Mouse (Mus musculus) hindbrain, postnatal 0 days (tissue): ENCODE measurements around the gene Usp10. TPM values are rescaled to one million over a fixed set of nuclear protein-coding genes. Genes with fewer than 3 reads are reported as not detected.
A peak's percentile ranks its signal among the peaks of the same experiment; 100 is the strongest.

Experiments
- ATAC-seq: fragments of 200-750 bp; cut with Nextera tagmentation; 2 replicates; pipeline ENCODE4 v1.8.0; 2017; ENCODE audit warnings: mild to moderate bottlenecking, moderate TSS enrichment, moderate library complexity
- DNase-seq: peaks from one replicate; pipeline ENCODE4 v3.0.0-alpha.2; 2015; ENCODE audit warnings: low spot score
- H3K27ac ChIP-seq: fragments of 300-500 bp; sonication (generic); 2 replicates; pipeline ENCODE4 v1.5.1; 2014; ENCODE audit warnings: mild to moderate bottlenecking
- H3K27me3 ChIP-seq: fragments of 300-500 bp; sonication (generic); 2 replicates; pipeline ENCODE4 v1.6.1; 2014; ENCODE audit warnings: low read length, mixed read lengths; ENCODE audit not compliant: insufficient read depth
- H3K36me3 ChIP-seq: fragments of 300-500 bp; sonication (generic); 2 replicates; pipeline ENCODE4 v1.6.1; 2014; ENCODE audit warnings: low read length, mixed read lengths; ENCODE audit not compliant: insufficient read depth
- H3K4me1 ChIP-seq: fragments of 300-500 bp; sonication (generic); 2 replicates; pipeline ENCODE4 v1.6.1; 2014; ENCODE audit warnings: antibody characterized with exemption, low read length, mixed read lengths; ENCODE audit not compliant: insufficient read depth
- H3K4me2 ChIP-seq: fragments of 300-500 bp; sonication (generic); 2 replicates; pipeline ENCODE4 v1.6.1; 2014; ENCODE audit warnings: low read depth, mild to moderate bottlenecking, low read length, moderate library complexity, mixed read lengths
- H3K4me3 ChIP-seq: fragments of 300-500 bp; sonication (generic); 2 replicates; pipeline ENCODE4 v1.5.1; 2014; ENCODE audit warnings: low read length
- H3K9ac ChIP-seq: fragments of 300-500 bp; sonication (generic); replicated peaks from 2 replicates; pipeline ENCODE4 v1.6.1; 2014; ENCODE audit warnings: mild to moderate bottlenecking, low read length, moderate library complexity, mixed read lengths
- H3K9me3 ChIP-seq: fragments of 300-500 bp; sonication (generic); 2 replicates; pipeline ENCODE4 v1.6.1; 2016; ENCODE audit warnings: low read length, mixed read lengths
- CTCF ChIP-seq: IDR thresholded peaks from 2 replicates; pipeline ENCODE4 v1.5.1; 2016; ENCODE audit warnings: antibody characterized with exemption, control low read depth, low read depth
- WGBS: fragments of 180-500 bp; shearing (Covaris S2); extraction: QIAGEN DNeasy Blood & Tissue Kit; methylation state at CpG from one replicate; pipeline ENCODE4 v1.1.7; 2014; 5-methylcytosine and 5-hydroxymethylcytosine counted together
- polyA plus RNA-seq: library from polyadenylated mRNA; unstranded; fragments of >200 nt; fragmentation: Nextera tagmentation; extraction: Ambion mirVana; gene quantifications from 2 replicates; pipeline ENCODE4 v1.2.1, GENCODE M21; 2015
- total RNA-seq: library from RNA; depleted of rRNA; stranded (reverse); fragments of >200 nt; gene quantifications from 2 replicates; pipeline ENCODE4 v1.2.3, GENCODE M21; 2014

Usp10 gene
- total and polyA plus RNA-seq, 2 experiments from 2014 or later, result 91.1 to 94.2 TPM

DNA sequence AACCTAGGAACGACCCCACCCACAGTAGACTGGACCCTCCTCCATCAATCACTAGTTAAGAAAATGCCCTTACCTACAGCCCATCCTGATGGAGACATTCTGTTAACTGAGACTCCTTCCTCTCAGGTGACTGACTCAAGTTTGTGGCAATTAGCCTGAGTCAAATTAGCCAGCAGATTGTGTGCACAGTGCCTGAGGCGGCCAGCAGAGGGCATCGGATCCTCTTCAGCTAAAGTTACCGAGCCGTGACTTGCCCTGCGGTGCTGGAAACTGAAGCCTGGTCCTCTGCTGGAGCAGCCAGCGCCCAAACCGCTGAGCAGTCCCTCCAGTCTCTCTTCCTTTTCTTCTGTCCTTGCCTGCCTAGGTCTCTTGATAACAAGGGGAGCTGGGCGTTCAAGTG, 57.3 kb downstream of the Usp10 start:
- H3K4me2 ChIP-seq, result no peak overlapping the region
- WGBS, result 86% methylated on average over 9 of the region's 9 CpGs
- no peaks in the 10 kb centered on the region for H3K4me1 ChIP-seq
- H3K9ac ChIP-seq, result no peak overlapping the region
- no peak overlapping the region for H3K27ac ChIP-seq
- 0 out of 2 replicates have a peak, but pooled peaks have one; percentile 7 for TF ChIP-seq CTCF
- ATAC-seq (no peak), DNase-seq (no peak)
- no peak overlapping the region for H3K4me3 ChIP-seq
- H3K36me3 ChIP-seq, result no peaks in the 10 kb centered on the region
- no peaks in the 10 kb centered on the region for H3K27me3 ChIP-seq
- H3K9me3 ChIP-seq, result 0 out of 2 replicates have a peak, but pooled peaks cover 2% of the 10 kb centered on the region

DNA sequence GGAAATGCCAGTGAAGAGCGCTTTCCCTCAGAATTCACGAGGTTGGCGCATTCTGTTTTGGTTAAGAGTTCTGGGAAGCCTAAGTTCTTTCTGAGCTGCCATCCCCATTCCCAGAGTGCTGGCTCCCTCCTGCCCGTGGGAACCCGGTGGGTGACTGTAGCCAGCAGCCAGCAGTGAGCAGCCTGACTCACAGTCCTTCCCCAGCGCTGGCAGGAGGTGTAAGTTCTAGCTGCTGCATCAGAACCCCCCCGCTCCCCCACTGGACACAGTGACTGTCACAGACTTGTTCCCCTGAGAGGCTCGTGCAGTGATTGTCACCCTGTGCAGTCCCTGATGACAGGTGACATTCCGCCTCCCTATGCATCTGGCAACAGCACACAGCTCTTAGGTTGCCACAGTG, 60.0 kb downstream of the Usp10 start:
- no peak overlapping the region for H3K4me3 ChIP-seq

DNA sequence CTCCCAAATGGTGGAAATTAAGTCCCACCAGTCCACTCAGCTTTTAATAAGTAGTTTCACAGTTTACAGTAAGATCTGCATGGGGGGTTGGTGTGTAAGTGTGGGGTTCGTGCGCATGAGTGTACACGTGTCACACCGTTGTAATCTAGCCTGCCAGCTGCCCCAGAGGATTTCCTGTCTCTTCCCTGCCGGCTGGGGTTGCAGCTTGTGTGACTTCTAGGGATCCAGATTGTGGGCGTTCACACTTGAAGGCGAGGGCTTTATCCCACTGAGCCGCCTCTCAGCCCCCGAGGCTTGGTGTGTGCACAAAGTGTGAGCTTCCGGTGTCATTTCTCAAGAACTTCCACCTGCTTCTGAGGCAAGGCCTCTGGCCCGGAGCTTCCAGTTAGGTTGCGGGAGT, 62.4 kb downstream of the Usp10 start:
- H3K4me1 ChIP-seq, result no peaks in the 10 kb centered on the region
- no peak overlapping the region for H3K27ac ChIP-seq
- no peaks in the 10 kb centered on the region for H3K36me3 ChIP-seq
- 0 out of 2 replicates have a peak, but pooled peaks cover under 1% of the 10 kb centered on the region for H3K9me3 ChIP-seq
- H3K27me3 ChIP-seq, result no peaks in the 10 kb centered on the region
- DNase-seq (no peak), ATAC-seq (no peak)
- TF ChIP-seq CTCF, result no peak
- no peak overlapping the region for H3K9ac ChIP-seq
- no peak overlapping the region for H3K4me3 ChIP-seq
- no peak overlapping the region for H3K4me2 ChIP-seq
- WGBS, result 73% methylated on average over 12 of the region's 12 CpGs

More for the DNA sequence above, 60.0 kb downstream of the Usp10 start:
- Histone ChIP-seq H3K27me3 (no peaks in the 10 kb centered on the region), H3K4me1 (no peaks in the 10 kb centered on the region), H3K27ac (no peak overlapping the region), H3K9ac (no peak overlapping the region), H3K4me2 (no peak overlapping the region), H3K9me3 (0 out of 2 replicates have a peak, but pooled peaks cover 2% of the 10 kb centered on the region), H3K36me3 (no peaks in the 10 kb centered on the region)
- 70% methylated on average over 9 of the region's 9 CpGs for WGBS
- ATAC-seq, result 0 out of 2 replicates have a peak, but pooled peaks have one; percentile 18
- DNase-seq, result no peak
- no peak for TF ChIP-seq CTCF

DNA sequence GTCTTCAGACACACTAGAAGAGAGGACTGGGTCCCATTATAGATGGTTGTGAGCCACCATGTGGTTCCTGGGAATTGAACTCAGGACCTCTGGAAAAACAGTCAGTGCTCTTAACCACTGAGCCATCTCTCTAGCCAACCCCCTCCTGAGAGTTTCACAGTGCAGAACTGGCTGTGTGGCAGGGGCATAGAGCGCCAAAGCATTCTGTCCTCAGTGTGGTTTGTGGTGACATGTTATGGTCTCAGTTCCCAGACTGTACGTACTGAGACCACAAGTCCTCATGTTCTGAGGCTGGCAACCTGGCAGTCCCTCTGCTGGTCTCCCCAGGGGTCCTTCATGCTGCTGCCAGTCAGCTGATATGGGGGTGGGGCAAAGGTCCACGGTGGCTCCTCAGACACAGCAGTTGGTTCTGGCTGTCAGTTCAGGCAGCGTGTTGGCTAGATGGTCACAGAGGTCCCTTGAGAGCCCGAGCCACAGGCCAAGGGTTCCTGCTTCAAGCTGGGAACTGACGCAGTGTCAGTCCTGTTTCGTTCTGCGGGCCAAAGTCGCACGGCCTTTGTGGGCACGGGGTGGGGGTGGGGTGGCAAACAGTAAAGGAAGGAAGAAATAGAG, 68.7 kb downstream of the Usp10 start:
- H3K4me2 ChIP-seq, result no peak overlapping the region
- no peak for ATAC-seq

DNA sequence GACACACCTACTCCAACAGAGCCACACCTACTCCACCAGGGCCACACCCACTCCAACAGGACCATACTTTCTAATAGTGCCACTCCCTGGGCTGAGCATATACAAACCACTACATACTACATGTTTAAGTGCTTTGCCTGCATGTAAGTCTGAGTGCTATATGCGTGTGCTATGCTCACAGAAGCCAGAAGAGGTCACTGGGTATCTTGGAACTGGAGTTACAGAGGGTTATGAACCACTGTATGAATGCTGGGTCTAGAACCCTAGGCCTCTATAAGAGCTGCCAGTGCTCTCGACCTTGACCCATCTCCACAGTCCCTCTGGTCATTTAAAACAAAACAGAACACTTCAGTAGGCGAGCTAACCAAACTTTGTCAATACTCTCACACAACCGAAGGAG, 71.1 kb downstream of the Usp10 start:
- Histone ChIP-seq H3K36me3 (no peaks in the 10 kb centered on the region), H3K27ac (no peak overlapping the region), H3K4me1 (no peaks in the 10 kb centered on the region), H3K9ac (no peak overlapping the region), H3K4me2 (no peak overlapping the region), H3K4me3 (no peak overlapping the region), H3K9me3 (no peaks in the 10 kb centered on the region), H3K27me3 (no peaks in the 10 kb centered on the region)
- peak; percentile 43 for TF ChIP-seq CTCF
- no peak for DNase-seq
- no peak for ATAC-seq
- WGBS, result 79% methylated on average over 4 of the region's 4 CpGs

More for the DNA sequence above, 68.7 kb downstream of the Usp10 start:
- WGBS, result 51% methylated on average over 11 of the region's 11 CpGs
- no peak for TF ChIP-seq CTCF
- H3K4me3 ChIP-seq, result no peak overlapping the region
- H3K4me1 ChIP-seq, result no peaks in the 10 kb centered on the region
- H3K9ac ChIP-seq, result no peak overlapping the region
- H3K9me3 ChIP-seq, result no peaks in the 10 kb centered on the region
- DNase-seq, result no peak
- no peaks in the 10 kb centered on the region for H3K27me3 ChIP-seq
- no peak overlapping the region for H3K27ac ChIP-seq
- no peaks in the 10 kb centered on the region for H3K36me3 ChIP-seq

DNA sequence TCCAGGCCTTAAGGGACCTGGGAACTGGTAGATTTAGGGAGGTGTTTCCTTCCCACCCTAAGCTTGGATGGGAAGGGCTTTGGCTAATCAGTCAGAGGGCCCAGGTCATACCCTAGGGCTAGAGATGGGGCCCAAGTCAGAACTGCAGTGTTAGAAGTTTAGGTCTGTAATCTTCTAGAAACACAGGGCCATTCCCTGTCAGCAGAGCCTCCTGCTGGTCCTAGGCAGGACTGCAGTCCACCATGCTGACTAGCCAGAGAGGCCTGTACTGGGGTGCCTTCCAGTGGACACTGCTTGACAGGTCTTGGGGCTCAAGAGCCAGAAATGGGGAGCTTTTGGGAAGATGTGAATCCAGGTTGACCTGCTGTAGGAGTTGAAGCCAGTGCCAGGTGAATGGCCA, 73.9 kb downstream of the Usp10 start:
- Histone ChIP-seq H3K4me3 (no peak overlapping the region), H3K27ac (no peak overlapping the region), H3K9me3 (no peaks in the 10 kb centered on the region), H3K27me3 (no peaks in the 10 kb centered on the region), H3K4me2 (no peak overlapping the region), H3K9ac (no peak overlapping the region), H3K4me1 (no peaks in the 10 kb centered on the region), H3K36me3 (no peaks in the 10 kb centered on the region)
- ATAC-seq, result no peak
- TF ChIP-seq CTCF, result peak; percentile 41
- DNase-seq, result no peak

DNA sequence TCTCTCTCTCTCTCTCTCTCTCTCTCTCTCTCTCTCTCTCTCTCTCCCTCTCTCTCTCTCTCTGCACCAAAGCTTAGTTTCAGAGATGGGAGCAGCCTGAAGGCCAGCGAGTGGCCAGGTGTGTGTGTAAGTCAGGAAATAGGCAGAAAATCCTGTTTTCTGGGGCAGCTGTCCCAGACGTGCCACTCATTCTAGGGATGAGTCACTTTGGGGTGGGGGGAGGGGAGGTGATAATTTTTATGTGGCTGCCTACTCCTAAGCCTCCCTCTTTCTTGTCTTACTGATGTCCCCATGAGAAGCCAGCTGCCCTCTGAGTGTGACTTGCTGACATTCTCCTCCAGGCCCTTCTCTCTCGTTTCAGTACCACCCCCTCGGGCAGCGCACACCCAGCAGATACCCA, 76.0 kb downstream of the Usp10 start:
- no peaks in the 10 kb centered on the region for H3K36me3 ChIP-seq
- ATAC-seq (no peak), DNase-seq (no peak)
- no peak overlapping the region for H3K9ac ChIP-seq
- no peak overlapping the region for H3K4me3 ChIP-seq
- TF ChIP-seq CTCF, result no peak
- 72% methylated on average over 5 of the region's 5 CpGs for WGBS
- no peaks in the 10 kb centered on the region for H3K4me1 ChIP-seq
- no peaks in the 10 kb centered on the region for H3K9me3 ChIP-seq
- no peak overlapping the region for H3K27ac ChIP-seq
- H3K4me2 ChIP-seq, result no peak overlapping the region
- H3K27me3 ChIP-seq, result no peaks in the 10 kb centered on the region
